Mouse (Mus musculus): Measurements from ENCODE around the gene Itgb5. TPM values are rescaled to one million over a fixed set of nuclear protein-coding genes. Genes with fewer than 3 reads are reported as not detected.

Gene Itgb5
- polyA plus RNA-seq, 1 experiment, result 59.7 TPM

- H3K9me3 ChIP-seq (replicated peaks; ENCODE audit: control insufficient read depth, insufficient read depth, low read length, poor library complexity, severe bottlenecking), result no peaks in the 10 kb centered on the region; the same call in 1 of the 2 replicates
- H3K36me3 ChIP-seq (ENCODE audit: control insufficient read depth, insufficient read depth, low read length, poor library complexity, severe bottlenecking), result no peaks in the 10 kb centered on the region
- no peak overlapping the region for H3K4me3 ChIP-seq (ENCODE audit: low read depth, low read length)
- H3K4me1 ChIP-seq (ENCODE audit: control insufficient read depth, insufficient read depth, low read length), result peaks cover 2% of the 10 kb centered on the region
- H3K27me3 ChIP-seq (ENCODE audit: control insufficient read depth, insufficient read depth, low read length, poor library complexity, severe bottlenecking), result no peaks in the 10 kb centered on the region
- no peak overlapping the region for H3K9ac ChIP-seq (ENCODE audit: low read depth, poor library complexity, severe bottlenecking)
- no peak for TF ChIP-seq POLR2A (IDR thresholded peaks at IDR 0.05; ENCODE audit: insufficient read depth, low read length)
- TF ChIP-seq CTCF (IDR thresholded peaks at IDR 0.05; ENCODE audit: low read depth, low read length), result peak; percentile 49
- no peak overlapping the region for H3K27ac ChIP-seq (ENCODE audit: insufficient read depth, low read length)
Observed at GRCm38 (mm10) chr16:33810002-33810401, 19.5 kb upstream of the Itgb5 start.

GRCm38 (mm10) chr16:33818413-33819165, 10.9 kb upstream of the Itgb5 start:
- Histone ChIP-seq H3K9me3 (replicated peaks; ENCODE audit: control insufficient read depth, insufficient read depth, low read length, poor library complexity, severe bottlenecking) (no peaks in the 10 kb centered on the region), H3K27ac (ENCODE audit: insufficient read depth, low read length) (no peak overlapping the region), H3K9ac (ENCODE audit: low read depth, poor library complexity, severe bottlenecking) (no peak overlapping the region), H3K4me1 (ENCODE audit: control insufficient read depth, insufficient read depth, low read length) (no peaks in the 10 kb centered on the region), H3K4me3 (ENCODE audit: low read depth, low read length) (no peak overlapping the region), H3K36me3 (ENCODE audit: control insufficient read depth, insufficient read depth, low read length, poor library complexity, severe bottlenecking) (no peaks in the 10 kb centered on the region), H3K27me3 (ENCODE audit: control insufficient read depth, insufficient read depth, low read length, poor library complexity, severe bottlenecking) (no peaks in the 10 kb centered on the region)
- no peak for TF ChIP-seq EP300 (IDR thresholded peaks at IDR 0.05; ENCODE audit: insufficient read depth, low read depth, low read length)
- no peak for TF ChIP-seq POLR2A (IDR thresholded peaks at IDR 0.05; ENCODE audit: insufficient read depth, low read length)
- TF ChIP-seq CTCF (IDR thresholded peaks at IDR 0.05; ENCODE audit: low read depth, low read length), result no peak

- Histone ChIP-seq H3K9me3 (replicated peaks; ENCODE audit: control insufficient read depth, insufficient read depth, low read length, poor library complexity, severe bottlenecking) (no peaks in the 10 kb centered on the region), H3K4me1 (ENCODE audit: control insufficient read depth, insufficient read depth, low read length) (no peaks in the 10 kb centered on the region), H3K27me3 (ENCODE audit: control insufficient read depth, insufficient read depth, low read length, poor library complexity, severe bottlenecking) (no peaks in the 10 kb centered on the region), H3K27ac (ENCODE audit: insufficient read depth, low read length) (no peak overlapping the region), H3K4me3 (ENCODE audit: low read depth, low read length) (no peak overlapping the region), H3K36me3 (ENCODE audit: control insufficient read depth, insufficient read depth, low read length, poor library complexity, severe bottlenecking) (no peaks in the 10 kb centered on the region), H3K9ac (ENCODE audit: low read depth, poor library complexity, severe bottlenecking) (no peak overlapping the region)
- TF ChIP-seq CTCF (IDR thresholded peaks at IDR 0.05; ENCODE audit: low read depth, low read length) (peak; percentile 58), POLR2A (IDR thresholded peaks at IDR 0.05; ENCODE audit: insufficient read depth, low read length) (no peak)
Observed at GRCm38 (mm10) chr16:33820269-33821178, 8.9 kb upstream of the Itgb5 start.

GRCm38 (mm10) chr16:33824603-33825002, 4.9 kb upstream of the Itgb5 start:
- H3K27ac ChIP-seq (ENCODE audit: insufficient read depth, low read length), result no peak overlapping the region
- TF ChIP-seq POLR2A (IDR thresholded peaks at IDR 0.05; ENCODE audit: insufficient read depth, low read length), result no peak
- TF ChIP-seq CTCF (IDR thresholded peaks at IDR 0.05; ENCODE audit: low read depth, low read length), result no peak
- no peak for TF ChIP-seq EP300 (IDR thresholded peaks at IDR 0.05; ENCODE audit: insufficient read depth, low read depth, low read length)

GRCm38 (mm10) chr16:33828496-33828895, 969 bp upstream of the Itgb5 start:
- Histone ChIP-seq H3K36me3 (ENCODE audit: control insufficient read depth, insufficient read depth, low read length, poor library complexity, severe bottlenecking) (no peaks in the 10 kb centered on the region), H3K27me3 (ENCODE audit: control insufficient read depth, insufficient read depth, low read length, poor library complexity, severe bottlenecking) (no peaks in the 10 kb centered on the region), H3K27ac (ENCODE audit: insufficient read depth, low read length) (no peak overlapping the region), H3K9ac (ENCODE audit: low read depth, poor library complexity, severe bottlenecking) (no peak overlapping the region), H3K4me3 (ENCODE audit: low read depth, low read length) (no peak overlapping the region), H3K4me1 (ENCODE audit: control insufficient read depth, insufficient read depth, low read length) (peaks cover 3% of the 10 kb centered on the region), H3K9me3 (replicated peaks; ENCODE audit: control insufficient read depth, insufficient read depth, low read length, poor library complexity, severe bottlenecking) (no peaks in the 10 kb centered on the region)
- TF ChIP-seq POLR2A (IDR thresholded peaks at IDR 0.05; ENCODE audit: insufficient read depth, low read length), result no peak
- TF ChIP-seq EP300 (IDR thresholded peaks at IDR 0.05; ENCODE audit: insufficient read depth, low read depth, low read length), result no peak
- no peak for TF ChIP-seq CTCF (IDR thresholded peaks at IDR 0.05; ENCODE audit: low read depth, low read length)

More at GRCm38 (mm10) chr16:33824603-33825002, 4.9 kb upstream of the Itgb5 start:
- Histone ChIP-seq H3K9me3 (replicated peaks; ENCODE audit: control insufficient read depth, insufficient read depth, low read length, poor library complexity, severe bottlenecking) (no peaks in the 10 kb centered on the region), H3K27me3 (ENCODE audit: control insufficient read depth, insufficient read depth, low read length, poor library complexity, severe bottlenecking) (no peaks in the 10 kb centered on the region), H3K4me3 (ENCODE audit: low read depth, low read length) (no peak overlapping the region), H3K4me1 (ENCODE audit: control insufficient read depth, insufficient read depth, low read length) (no peaks in the 10 kb centered on the region), H3K9ac (ENCODE audit: low read depth, poor library complexity, severe bottlenecking) (no peak overlapping the region), H3K36me3 (ENCODE audit: control insufficient read depth, insufficient read depth, low read length, poor library complexity, severe bottlenecking) (no peaks in the 10 kb centered on the region)
